Mouse (Mus musculus): ENCODE data around the gene Tmtc1.

The Tmtc1 gene

GRCm38 (mm10) chr6:148420387-148420786 is 23.8 kb downstream of the Tmtc1 start:
- DNase-seq (ENCODE audit: low spot score): no peak

- DNase-seq (ENCODE audit: low spot score): no peak
Measured at GRCm38 (mm10) chr6:148416597-148416996, 27.6 kb downstream of the Tmtc1 start.

GRCm38 (mm10) chr6:148413638-148414037 is 30.6 kb downstream of the Tmtc1 start:
- DNase-seq (ENCODE audit: low spot score): no peak

GRCm38 (mm10) chr6:148406792-148407490 is 37.2 kb downstream of the Tmtc1 start:
- no peak for DNase-seq (ENCODE audit: low spot score)

GRCm38 (mm10) chr6:148405599-148405998 is 38.6 kb downstream of the Tmtc1 start:
- DNase-seq (ENCODE audit: low spot score): no peak

- no peak for DNase-seq (ENCODE audit: low spot score)
Measured at GRCm38 (mm10) chr6:148404500-148404899, 39.7 kb downstream of the Tmtc1 start.

GRCm38 (mm10) chr6:148403761-148404160 is 40.4 kb downstream of the Tmtc1 start:
- no peak for DNase-seq (ENCODE audit: low spot score)

GRCm38 (mm10) chr6:148401031-148401430 is 43.2 kb downstream of the Tmtc1 start:
- no peak for DNase-seq (ENCODE audit: low spot score)

- DNase-seq (ENCODE audit: low spot score): no peak
Measured at GRCm38 (mm10) chr6:148399541-148399940, 44.6 kb downstream of the Tmtc1 start.

- DNase-seq (ENCODE audit: low spot score): no peak
Measured at GRCm38 (mm10) chr6:148398888-148399287, 45.3 kb downstream of the Tmtc1 start.

GRCm38 (mm10) chr6:148397270-148397669 is 46.9 kb downstream of the Tmtc1 start:
- DNase-seq (ENCODE audit: low spot score): no peak

GRCm38 (mm10) chr6:148395272-148395671 is 48.9 kb downstream of the Tmtc1 start:
- no peak for DNase-seq (ENCODE audit: low spot score)

- no peak for DNase-seq (ENCODE audit: low spot score)
Measured at GRCm38 (mm10) chr6:148394294-148394693, 49.9 kb downstream of the Tmtc1 start.

GRCm38 (mm10) chr6:148392147-148392546 is 52.0 kb downstream of the Tmtc1 start:
- DNase-seq (ENCODE audit: low spot score): no peak

GRCm38 (mm10) chr6:148391286-148391685 is 52.9 kb downstream of the Tmtc1 start:
- DNase-seq (ENCODE audit: low spot score): no peak

- DNase-seq (ENCODE audit: low spot score): no peak
Measured at GRCm38 (mm10) chr6:148390630-148391276, 53.4 kb downstream of the Tmtc1 start.

GRCm38 (mm10) chr6:148387990-148388389 is 56.2 kb downstream of the Tmtc1 start:
- no peak for DNase-seq (ENCODE audit: low spot score)

- DNase-seq (ENCODE audit: low spot score): no peak
Measured at GRCm38 (mm10) chr6:148384111-148384895, 59.9 kb downstream of the Tmtc1 start.

- no peak for DNase-seq (ENCODE audit: low spot score)
Measured at GRCm38 (mm10) chr6:148381163-148381782, 62.9 kb downstream of the Tmtc1 start.

- DNase-seq (ENCODE audit: low spot score): no peak
Measured at GRCm38 (mm10) chr6:148375618-148376209, 68.5 kb downstream of the Tmtc1 start.

- no peak for DNase-seq (ENCODE audit: low spot score)
Measured at GRCm38 (mm10) chr6:148375015-148375414, 69.2 kb downstream of the Tmtc1 start.

GRCm38 (mm10) chr6:148373444-148373843 is 70.7 kb downstream of the Tmtc1 start:
- DNase-seq (ENCODE audit: low spot score): no peak
